Mouse (Mus musculus) lung, postnatal 25 days (tissue): ENCODE results near the gene Wbp1.
A peak's percentile ranks its signal among the peaks of the same experiment; 100 is the strongest.

Experiments
- DNase-seq: peaks from one replicate; pipeline ENCODE4 v3.0.0; 2022; ENCODE audit warnings: low spot score

The Wbp1 gene

GRCm38 (mm10) chr6:83116373-83117164 is 4.8 kb downstream of the Wbp1 start:
- no peak for DNase-seq

- no peak for DNase-seq
Measured at GRCm38 (mm10) chr6:83115682-83116372, 5.5 kb downstream of the Wbp1 start.

- DNase-seq, result peak; percentile 96
Measured at GRCm38 (mm10) chr6:83115011-83115671, 6.2 kb downstream of the Wbp1 start, which contains the start of gene Mogs. Mogs (plus strand) TSS chr6:83115496.

- no peak for DNase-seq
Measured at GRCm38 (mm10) chr6:83111510-83112136, 9.7 kb downstream of the Wbp1 start.

- DNase-seq, result peak; percentile 75
Measured at GRCm38 (mm10) chr6:83108762-83109668, 12.3 kb downstream of the Wbp1 start, which contains the start of gene Mrpl53. Mrpl53 (plus strand) TSS chr6:83109040.

GRCm38 (mm10) chr6:83107566-83108400 is 13.6 kb downstream of the Wbp1 start:
- peak; percentile 70 for DNase-seq

- no peak for DNase-seq
Measured at GRCm38 (mm10) chr6:83104158-83104557, 17.2 kb downstream of the Wbp1 start.

GRCm38 (mm10) chr6:83103130-83103650 is 18.2 kb downstream of the Wbp1 start:
- DNase-seq, result no peak

- DNase-seq, result no peak
Measured at GRCm38 (mm10) chr6:83101688-83102556, 19.4 kb downstream of the Wbp1 start.

- DNase-seq, result peak; percentile 96
Measured at GRCm38 (mm10) chr6:83101316-83101687, 20.1 kb downstream of the Wbp1 start, which contains the start of the genes Ccdc142 and Gm42688. Ccdc142 (plus strand) TSS chr6:83101601. Gm42688 (plus strand) TSS chr6:83101617.

GRCm38 (mm10) chr6:83098411-83098810 is 22.9 kb downstream of the Wbp1 start:
- no peak for DNase-seq

- no peak for DNase-seq
Measured at GRCm38 (mm10) chr6:83095968-83096367, 25.4 kb downstream of the Wbp1 start.

- DNase-seq, result no peak
Measured at GRCm38 (mm10) chr6:83092416-83093127, 28.8 kb downstream of the Wbp1 start.

GRCm38 (mm10) chr6:83087926-83088260 is 33.5 kb downstream of the Wbp1 start:
- no peak for DNase-seq

GRCm38 (mm10) chr6:83087205-83087925 is 34.0 kb downstream of the Wbp1 start:
- peak; percentile 30 for DNase-seq

GRCm38 (mm10) chr6:83086121-83087035 is 35.0 kb downstream of the Wbp1 start, which contains the start of gene Lbx2:
Lbx2 (plus strand) TSS chr6:83086367.
- no peak for DNase-seq
